Mouse (Mus musculus): ENCODE results near the gene Plxnb3.
"Not testable (repeated sequence)": the region's sequence is repeated elsewhere in the genome, so short reads cannot be mapped to it uniquely, and the experiment has no call there.

Plxnb3 gene

GRCm38 (mm10) chrX:73756334-73757140 lies at the start of gene Plxnb3:
Plxnb3 (plus strand) TSS chrX:73757090.
- DNase-seq (ENCODE audit: low read depth, low spot score): peak; percentile 85

DNA sequence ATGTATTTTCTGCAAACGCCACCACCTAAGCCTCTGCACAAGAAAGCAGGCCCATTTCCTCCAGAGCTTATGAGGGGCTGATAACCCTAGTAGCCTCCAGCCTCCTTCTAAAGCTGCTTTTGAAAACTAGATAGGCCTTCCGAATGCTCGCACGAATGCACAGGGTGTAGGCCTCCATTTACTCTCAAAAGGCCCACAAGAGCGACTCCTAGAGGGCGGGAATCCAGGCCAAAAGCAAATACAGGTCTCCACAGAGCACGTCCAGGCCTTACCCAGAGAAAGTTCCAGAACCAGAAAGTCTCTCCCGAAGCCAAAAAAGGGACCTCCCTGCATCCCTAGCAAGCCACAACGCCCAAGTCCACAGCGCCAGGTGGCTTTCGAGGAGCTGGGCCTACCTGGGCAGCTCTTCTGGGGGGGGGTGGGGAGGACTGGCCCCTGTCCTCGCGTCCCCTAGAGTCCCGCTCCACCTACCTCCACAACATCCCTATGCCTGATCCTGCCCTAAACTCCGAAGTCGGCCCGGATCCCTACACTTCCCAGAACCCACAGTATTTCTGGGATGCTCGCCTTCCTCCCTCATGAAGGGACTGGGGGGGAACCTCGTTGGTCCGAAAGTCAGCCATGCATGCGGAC lies 41.3 kb upstream of the Plxnb3 start:
- DNase-seq (ENCODE audit: low read depth, low spot score): peak; percentile 65

GRCm38 (mm10) chrX:73716109-73716661 lies 40.7 kb upstream of the Plxnb3 start, which contains the start of the genes Bcap31 and Abcd1:
Bcap31 (minus strand) TSS chrX:73716175.
Abcd1 (plus strand) TSS chrX:73716597.
- peak; percentile 95 for DNase-seq (ENCODE audit: low read depth, low spot score)

- peak; percentile 31 for DNase-seq (ENCODE audit: low read depth, low spot score)
Measured at GRCm38 (mm10) chrX:73716709-73717545, 40.0 kb upstream of the Plxnb3 start.

GRCm38 (mm10) chrX:73717667-73718066 lies 39.2 kb upstream of the Plxnb3 start:
- DNase-seq (ENCODE audit: low read depth, low spot score): peak; percentile 10

GRCm38 (mm10) chrX:73718271-73718670 lies 38.6 kb upstream of the Plxnb3 start:
- peak; percentile 7 for DNase-seq (ENCODE audit: low read depth, low spot score)

GRCm38 (mm10) chrX:73718686-73719362 lies 38.1 kb upstream of the Plxnb3 start:
- DNase-seq (ENCODE audit: low read depth, low spot score): peak; percentile 36

GRCm38 (mm10) chrX:73730908-73731307 lies 26.0 kb upstream of the Plxnb3 start:
- DNase-seq (ENCODE audit: low read depth, low spot score): no peak

DNA sequence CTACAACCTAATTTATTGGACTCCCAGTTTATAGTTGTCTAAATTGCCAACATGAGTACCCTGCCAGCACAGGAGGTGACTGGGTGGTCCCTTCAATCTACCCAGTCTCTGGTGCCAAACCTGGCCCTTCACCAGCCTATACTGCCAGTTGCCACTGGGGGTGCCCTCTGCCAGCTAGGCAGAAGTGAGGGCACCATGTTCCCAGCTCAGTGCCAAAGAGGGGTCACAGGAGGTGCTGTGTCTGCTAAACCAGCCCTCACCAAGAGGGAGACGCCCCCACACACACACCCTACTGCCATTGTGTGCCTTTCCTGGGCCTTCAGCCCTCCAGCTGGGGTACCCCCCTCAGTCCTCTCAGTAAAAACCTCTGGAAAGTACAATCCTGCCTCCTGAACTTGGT lies 18.7 kb upstream of the Plxnb3 start:
- DNase-seq (ENCODE audit: low read depth, low spot score): no peak

GRCm38 (mm10) chrX:73739151-73739550 lies 17.7 kb upstream of the Plxnb3 start:
- no peak for DNase-seq (ENCODE audit: low read depth, low spot score)

- DNase-seq (ENCODE audit: low read depth, low spot score): not testable (repeated sequence)
Measured at GRCm38 (mm10) chrX:73739841-73740240, 17.0 kb upstream of the Plxnb3 start.

GRCm38 (mm10) chrX:73744774-73745481 lies 12.0 kb upstream of the Plxnb3 start:
- DNase-seq (ENCODE audit: low read depth, low spot score): no peak

DNA sequence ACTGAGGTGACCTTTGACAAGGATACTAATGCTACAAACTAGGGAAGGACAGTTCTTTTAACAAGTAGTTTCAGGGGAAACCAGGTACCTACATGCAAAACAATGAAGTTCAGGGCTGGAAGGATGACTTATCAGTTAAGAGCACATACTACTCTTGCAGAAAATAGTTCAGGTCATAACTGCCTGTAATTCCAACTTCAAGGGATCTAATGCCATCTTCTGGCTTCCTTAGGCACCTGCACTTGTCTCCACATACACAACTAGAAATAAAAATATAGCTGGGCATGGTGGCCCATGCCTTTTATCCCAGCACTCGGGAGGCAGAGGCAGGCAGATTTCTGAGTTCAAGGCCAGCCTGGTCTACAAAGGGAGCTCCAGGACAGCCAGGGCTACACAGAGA lies 7.9 kb upstream of the Plxnb3 start:
- no peak for DNase-seq (ENCODE audit: low read depth, low spot score)

GRCm38 (mm10) chrX:73758611-73759290 lies 1.9 kb downstream of the Plxnb3 start:
- DNase-seq (ENCODE audit: low read depth, low spot score): peak; percentile 84

- peak; percentile 58 for DNase-seq (ENCODE audit: low read depth, low spot score)
Measured at GRCm38 (mm10) chrX:73765311-73765710, 8.4 kb downstream of the Plxnb3 start.

DNA sequence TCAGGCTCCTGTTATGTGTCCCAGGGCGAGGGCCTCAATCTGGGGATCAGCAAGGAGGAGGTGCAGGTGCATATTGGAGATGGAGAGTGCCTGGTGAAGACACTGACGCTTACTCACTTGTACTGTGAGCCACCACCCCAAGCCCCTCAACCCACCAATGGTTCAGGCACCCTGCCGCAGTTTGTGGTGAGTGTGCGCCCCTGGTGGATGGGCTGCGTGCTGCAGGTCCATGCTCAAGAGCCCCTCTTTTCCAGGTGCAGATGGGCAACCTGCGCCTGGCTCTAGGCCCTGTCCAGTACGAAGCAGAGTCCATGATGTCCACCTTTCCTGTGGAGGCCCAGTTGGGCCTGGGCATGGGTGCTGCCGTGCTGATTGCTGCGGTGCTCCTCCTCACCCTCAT lies 10.4 kb downstream of the Plxnb3 start:
- DNase-seq (ENCODE audit: low read depth, low spot score): no peak

- peak; percentile 73 for DNase-seq (ENCODE audit: low read depth, low spot score)
Measured at GRCm38 (mm10) chrX:73774168-73774760, 17.4 kb downstream of the Plxnb3 start, which contains the start of gene Srpk3. Srpk3 (plus strand) TSS chrX:73774405.

- no peak for DNase-seq (ENCODE audit: low read depth, low spot score)
Measured at GRCm38 (mm10) chrX:73774802-73775483, 18.1 kb downstream of the Plxnb3 start.

DNA sequence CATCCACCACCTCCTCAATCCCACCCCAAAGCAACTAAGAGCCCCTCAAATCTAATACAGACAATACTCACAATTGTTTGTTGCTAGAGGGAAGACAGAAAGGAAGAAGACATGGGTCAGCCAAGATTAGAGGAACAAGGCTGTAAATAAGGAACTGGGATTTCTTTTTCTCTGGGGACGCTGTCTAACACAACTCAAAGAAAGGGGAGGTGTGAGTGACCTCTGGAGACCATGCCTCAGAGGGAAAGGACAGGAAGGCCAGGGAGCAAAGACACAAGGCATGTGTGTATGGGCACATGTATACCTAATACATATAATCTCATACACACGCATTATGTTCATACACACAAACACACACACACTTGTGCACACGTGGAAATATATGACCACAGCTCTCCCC lies 25.3 kb downstream of the Plxnb3 start:
- no peak for DNase-seq (ENCODE audit: low read depth, low spot score)

Measured in brain, adult 2 months (tissue).